In the genomic region with DNA sequence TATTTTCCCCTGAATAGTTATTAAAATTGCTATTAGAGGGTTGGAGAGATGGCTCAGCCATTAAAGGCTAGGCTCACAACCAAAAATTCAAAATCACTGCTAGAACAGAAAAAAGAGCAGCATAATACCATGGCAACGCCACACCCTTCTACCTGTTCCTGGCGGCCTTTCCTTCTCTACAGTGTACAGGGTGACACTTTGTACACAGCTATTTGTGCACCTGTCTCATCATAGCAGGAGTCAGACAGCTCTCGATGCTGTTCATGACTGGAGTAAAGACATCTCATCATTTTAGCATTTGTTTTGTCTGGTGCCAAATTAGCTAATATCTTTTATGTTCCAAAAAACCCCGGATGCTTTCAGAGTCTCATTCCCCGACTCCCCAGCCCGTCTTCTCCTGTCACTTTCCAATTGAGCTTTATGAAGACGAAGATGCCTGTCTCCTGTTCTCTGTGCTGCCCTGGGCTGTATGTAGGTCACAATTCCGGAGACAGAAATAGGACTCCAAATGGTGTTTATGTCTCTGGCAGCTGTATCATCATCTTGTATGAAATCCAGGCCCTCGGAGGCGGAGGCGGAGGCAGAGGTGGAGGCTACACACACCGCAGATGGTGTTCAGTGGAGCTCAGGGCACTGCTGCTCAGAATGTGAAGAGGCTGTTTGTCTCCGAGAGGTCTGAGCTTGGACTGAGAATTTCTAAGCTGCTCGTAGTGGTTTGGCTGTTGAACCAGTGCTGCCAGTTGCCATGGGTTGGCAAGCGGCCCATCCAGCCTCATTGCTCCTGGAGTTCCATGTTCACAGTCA, we compare ENCODE assay signal across 10 mouse cellular contexts.
DNase-seq lines count a peak whose midpoint lies in the region; ATAC-seq lines count a peak whose summit lies in the region.
"Had no signal": no experiment of that assay in that cellular context is flagged by ENCODE, and none has a peak within 500 bp of the region (broad histone marks: within the 10 kb centered on the region; RNA-seq: fewer than 3 reads in every experiment).

No protein-coding gene starts in this region.

- no peak overlapping the region for H3K4me3 ChIP-seq in neural tube, embryonic 15.5 days (replicated peaks)
- no peak overlapping the region for H3K4me3 ChIP-seq in kidney, embryonic 16.5 days (ENCODE audit: low read length)
- H3K4me3 ChIP-seq: megakaryocyte, embryonic 14.5 days; stomach, embryonic 15.5 days had no signal

- intact Hi-C loops in gastrocnemius, postnatal 14 days (cut with DNase I; ENCODE audit: low total_unique reads): no loop called here
- intact Hi-C loops in left cerebral cortex, postnatal 4 days (cut with DNase I): no loop called here

- H3K9me3 ChIP-seq in neural tube, embryonic 15.5 days (replicated peaks): no peaks in the 10 kb centered on the region
- H3K9me3 ChIP-seq in kidney, embryonic 16.5 days (ENCODE audit: low read length): no peaks in the 10 kb centered on the region
- H3K9me3 ChIP-seq: megakaryocyte, embryonic 14.5 days; stomach, embryonic 15.5 days had no signal

- no peak overlapping the region for H3K4me2 ChIP-seq in neural tube, embryonic 15.5 days
- H3K4me2 ChIP-seq in kidney, embryonic 16.5 days (replicated peaks; ENCODE audit: low read depth, low read length): no peak overlapping the region
- H3K4me2 ChIP-seq: stomach, embryonic 15.5 days had no signal

- peak overlapping the region; percentile 33; the same call in 1 of the 2 replicates for H3K27ac ChIP-seq in neural tube, embryonic 15.5 days (replicated peaks)
- H3K27ac ChIP-seq in kidney, embryonic 16.5 days (ENCODE audit: low read length): no peak overlapping the region
- H3K27ac ChIP-seq: stomach, embryonic 15.5 days had no signal

- no peaks in the 10 kb centered on the region for H3K27me3 ChIP-seq in neural tube, embryonic 15.5 days (replicated peaks)
- H3K27me3 ChIP-seq in kidney, embryonic 16.5 days (ENCODE audit: insufficient read depth, low read length): no peaks in the 10 kb centered on the region
- H3K27me3 ChIP-seq: stomach, embryonic 15.5 days had no signal

- H3K36me3 ChIP-seq in neural tube, embryonic 15.5 days: no peaks in the 10 kb centered on the region
- no peaks in the 10 kb centered on the region for H3K36me3 ChIP-seq in kidney, embryonic 16.5 days (ENCODE audit: insufficient read depth, low read length)
- H3K36me3 ChIP-seq: stomach, embryonic 15.5 days had no signal

- no peak for DNase-seq in neural tube, embryonic 10.5 days (ENCODE audit: extremely low spot score, low spot score)
- peak; percentile 42 for DNase-seq in gastrocnemius, postnatal 14 days
- DNase-seq in left cerebral cortex, postnatal 4 days: peak; percentile 66
- DNase-seq in telencephalon, adult 2 months (ENCODE audit: low read depth, low spot score): peak; percentile 89
- DNase-seq in adipocyte (ENCODE audit: low spot score): no peak

- peaks cover 8% of the 10 kb centered on the region for H3K4me1 ChIP-seq in neural tube, embryonic 15.5 days
- no peaks in the 10 kb centered on the region for H3K4me1 ChIP-seq in kidney, embryonic 16.5 days (ENCODE audit: insufficient read depth, low read length)
- H3K4me1 ChIP-seq: megakaryocyte, embryonic 14.5 days; stomach, embryonic 15.5 days had no signal

- 70% methylated on average over 15 of the region's 15 CpGs for WGBS in neural tube, embryonic 15.5 days
- WGBS in kidney, embryonic 16.5 days: 69% methylated on average over 15 of the region's 15 CpGs

- H3K9ac ChIP-seq in neural tube, embryonic 15.5 days (replicated peaks): no peak overlapping the region
- no peak overlapping the region for H3K9ac ChIP-seq in kidney, embryonic 16.5 days (replicated peaks; ENCODE audit: low read length)
- H3K9ac ChIP-seq: stomach, embryonic 15.5 days had no signal

- ATAC-seq in neural tube, embryonic 15.5 days (ENCODE audit: low FRiP score): no peak; the same call in 1 of the 2 replicates
- no peak for ATAC-seq in kidney, embryonic 16.5 days (ENCODE audit: low FRiP score, low TSS enrichment)
- ATAC-seq in megakaryocyte, adult 5-6 weeks (ENCODE audit: poor library complexity, severe bottlenecking): no peak

Comparison
In these comparisons a context has a peak if more than half of its experiments do, and no peak if none do; other contexts are left out.
1. DNase-seq: peak in gastrocnemius, postnatal 14 days (single experiment), left cerebral cortex, postnatal 4 days (single experiment) and telencephalon, adult 2 months (single experiment); none in neural tube, embryonic 10.5 days (single experiment) and adipocyte (single experiment).